Mouse (Mus musculus): ENCODE data around the gene 4930558K02Rik.

DNA sequence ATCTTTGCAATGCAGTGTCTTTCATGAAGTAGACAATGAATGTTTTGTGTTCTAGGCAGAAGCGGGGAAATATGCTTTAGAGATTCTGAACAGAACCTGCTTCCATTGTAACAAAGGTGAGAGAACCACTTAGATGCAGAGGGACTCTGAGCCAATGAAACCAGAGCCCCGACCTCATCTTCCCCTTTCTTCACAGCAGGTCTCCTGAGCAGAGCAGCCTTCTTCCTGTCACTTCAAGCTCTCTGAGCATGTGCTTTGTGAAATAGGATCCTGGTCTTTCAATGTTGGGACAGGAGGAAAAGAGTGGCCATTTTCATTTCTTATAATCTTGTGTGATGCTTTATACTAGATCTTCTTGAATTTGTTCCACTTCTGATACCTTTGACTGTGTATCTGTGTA lies 79.3 kb downstream of the 4930558K02Rik start:
- TF ChIP-seq CTCF (IDR thresholded peaks at IDR 0.05; ENCODE audit: borderline replicate concordance, insufficient read depth, low read length): no peak
- TF ChIP-seq POLR2A (IDR thresholded peaks at IDR 0.05; ENCODE audit: low read depth, low read length): no peak

Measured in embryonic fibroblast, embryonic 13.5 days (primary cell).